Mouse (Mus musculus): ENCODE data around the gene Ntng1. TPM values are rescaled to one million over a fixed set of nuclear protein-coding genes. Genes with fewer than 3 reads are reported as not detected.

Gene Ntng1
- not detected for polyA plus RNA-seq (2017; shearing (Covaris generic))

DNA sequence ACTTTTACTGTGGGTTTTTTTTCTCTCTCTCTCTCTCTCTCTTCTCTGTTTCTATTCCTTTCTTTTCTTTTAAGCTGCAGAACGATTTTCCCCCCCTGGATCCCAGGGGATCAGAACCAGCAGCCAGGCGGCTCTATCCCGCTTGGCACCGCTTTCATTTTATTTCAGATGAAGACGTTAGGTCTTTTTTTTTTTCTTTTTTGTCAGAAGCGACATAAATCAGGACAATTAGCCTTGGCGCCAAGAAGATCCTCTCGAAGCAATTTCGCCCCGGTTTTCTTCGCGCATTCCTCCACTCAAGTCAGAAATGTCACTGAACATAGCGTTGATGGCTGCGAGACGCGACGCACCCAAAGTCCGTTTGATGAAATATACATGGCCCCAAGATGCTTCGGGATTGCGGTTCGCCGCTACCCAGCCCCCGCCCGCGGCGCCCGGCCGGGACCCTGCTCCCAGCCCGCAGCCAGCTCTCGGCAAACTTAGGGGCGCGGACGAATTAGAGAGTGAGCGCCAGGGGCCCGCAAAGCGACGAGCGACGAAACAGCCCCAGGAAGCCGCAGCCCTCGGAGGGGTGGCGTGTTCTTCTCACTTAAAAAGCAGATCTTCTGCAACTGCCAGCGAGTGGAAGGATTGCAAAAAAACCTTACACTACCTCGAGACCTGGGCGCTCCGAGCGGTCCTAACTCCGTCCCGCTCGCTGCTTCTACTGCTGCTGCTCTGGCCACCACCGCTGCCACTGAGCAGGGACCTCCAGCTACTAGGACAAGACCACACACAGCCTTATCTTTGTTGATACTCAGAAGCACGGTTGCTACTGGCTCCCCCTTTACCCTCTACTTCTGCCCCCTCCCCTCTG is at the start of gene Ntng1:
TSS of gene Ntng1 (minus strand) at position 806 of the 856 bp plus-strand sequence.

Other genes starting within 250 kb of the Ntng1 start
- 18.7 TPM for gene Prmt6, start 107.0 kb upstream of the Ntng1 start, polyA plus RNA-seq (2017; shearing (Covaris generic))

Measured in naive thymus-derived CD4-positive, alpha-beta T cell, adult 5 months (primary cell).